Mouse (Mus musculus) lung, postnatal 0 days (tissue): ENCODE measurements at regions not wholly inside any gene's neighbourhood (a gene's known extent, or its start where the extent isn't known, plus 50 kb on each side); places are given as distances from the start of the nearest gene placed in this dataset.

Source experiments
- CTCF ChIP-seq: IDR thresholded peaks from 2 replicates; pipeline ENCODE4 v1.5.1; 2016; ENCODE audit warnings: antibody characterized with exemption, mild to moderate bottlenecking
- EP300 ChIP-seq: IDR thresholded peaks from 2 replicates; pipeline ENCODE4 v1.6.1; 2016; ENCODE audit warnings: antibody characterized with exemption, mild to moderate bottlenecking, control low read depth

GRCm38 (mm10) chr3:20822226-20822625, 455.2 kb upstream of the Agtr1b start:
- no peak for TF ChIP-seq CTCF
- no peak for TF ChIP-seq EP300
